Mouse (Mus musculus) small intestine, adult 2 months (tissue): ENCODE measurements around the gene Nabp1.

Experiments used
- CTCF ChIP-seq: fragments of 200-500 bp; IDR thresholded peaks from 2 replicates; pipeline ENCODE4 v1.5.1; 2012; ENCODE audit warnings: low read depth, mild to moderate bottlenecking, control low read depth, inconsistent platforms, low read length, moderate library complexity, mixed read lengths; ENCODE audit not compliant: insufficient replicate concordance, insufficient read length; ENCODE audit errors: extremely low read depth
- POLR2A ChIP-seq: fragments of 200-500 bp; IDR thresholded peaks from 2 replicates; pipeline ENCODE4 v1.6.1; 2012; ENCODE audit warnings: low read depth, mild to moderate bottlenecking, control low read depth, inconsistent platforms, low read length, moderate library complexity

GRCm38 (mm10) chr1:51502353-51502752 is 24.1 kb upstream of the Nabp1 start:
- TF ChIP-seq CTCF, result no peak
- no peak for TF ChIP-seq POLR2A
